Mouse (Mus musculus) left cerebral cortex, adult 6 months (tissue): ENCODE results near the gene Nlrp3. TPM values are rescaled to one million over a fixed set of nuclear protein-coding genes. Genes with fewer than 3 reads are reported as not detected.

Experiments
- long read RNA-seq, 2 experiments: library from polyadenylated mRNA; unstranded; transcript quantifications; one replicate each; pipeline ENCODE4 v2.0.0; 2019 to 2020
- polyA plus RNA-seq: library from polyadenylated mRNA; unstranded; fragments of <200 nt; fragmentation: Nextera tagmentation; gene quantifications from 2 replicates; pipeline ENCODE4 v1.2.3, GENCODE M21; 2021

Gene Nlrp3
- 0.69 and 0.75 TPM in 2 replicates for polyA plus RNA-seq
- long read RNA-seq, experiment 1 = 0 reads
- long read RNA-seq, experiment 2, partial matches to known transcripts = 1 of 1 reads
- long read RNA-seq, experiment 2, other reads (novel, unspliced or antisense) = 0 of 1 reads

GRCm38 (mm10) chr11:59541324-59541723 is at the start of gene Nlrp3:
Gene Nlrp3 (plus strand): TSS chr11:59541568.

GRCm38 (mm10) chr11:59526472-59527080 is 14.8 kb upstream of the Nlrp3 start, which contains the start of gene Zkscan17:
Gene Zkscan17 (minus strand): TSS chr11:59526751.

GRCm38 (mm10) chr11:59576135-59576534 is 34.8 kb downstream of the Nlrp3 start, which contains the start of gene Olfr222:
Gene Olfr222 (minus strand): TSS chr11:59576235.

GRCm38 (mm10) chr11:59593189-59593588 is 51.8 kb downstream of the Nlrp3 start, which contains the start of gene Olfr223:
Gene Olfr223 (minus strand): TSS chr11:59593289.

Other genes starting within 250 kb of the Nlrp3 start
- gene Wnt9a, start 234.6 kb upstream of the Nlrp3 start, polyA plus RNA-seq = 4.4 and 5.4 TPM in 2 replicates
- gene Prss38, start 165.9 kb upstream of the Nlrp3 start, polyA plus RNA-seq = not detected in 2 replicates
- gene Jmjd4, start 91.5 kb upstream of the Nlrp3 start, polyA plus RNA-seq = 8.1 and 11.6 TPM in 2 replicates
- 606 and 669 TPM in 2 replicates for gene Snap47, start 90.4 kb upstream of the Nlrp3 start, polyA plus RNA-seq
- 2.1 and 3.8 TPM in 2 replicates for gene Zfp867, start 69.1 kb upstream of the Nlrp3 start, polyA plus RNA-seq
- gene Zkscan17, start 14.8 kb upstream of the Nlrp3 start, polyA plus RNA-seq = 3.2 and 4.3 TPM in 2 replicates
- gene Olfr222, start 34.7 kb downstream of the Nlrp3 start, polyA plus RNA-seq = not detected in 2 replicates
- not detected in 2 replicates for gene Olfr223, start 51.7 kb downstream of the Nlrp3 start, polyA plus RNA-seq
- 29.8 and 39.8 TPM in 2 replicates for gene Mprip, start 119.7 kb downstream of the Nlrp3 start, polyA plus RNA-seq
- 0.42 and 0.54 TPM in 2 replicates for gene Pld6, start 246.1 kb downstream of the Nlrp3 start, polyA plus RNA-seq